Mouse (Mus musculus): Measurements from ENCODE around the gene Olfr106-ps.

Gene Olfr106-ps

DNA sequence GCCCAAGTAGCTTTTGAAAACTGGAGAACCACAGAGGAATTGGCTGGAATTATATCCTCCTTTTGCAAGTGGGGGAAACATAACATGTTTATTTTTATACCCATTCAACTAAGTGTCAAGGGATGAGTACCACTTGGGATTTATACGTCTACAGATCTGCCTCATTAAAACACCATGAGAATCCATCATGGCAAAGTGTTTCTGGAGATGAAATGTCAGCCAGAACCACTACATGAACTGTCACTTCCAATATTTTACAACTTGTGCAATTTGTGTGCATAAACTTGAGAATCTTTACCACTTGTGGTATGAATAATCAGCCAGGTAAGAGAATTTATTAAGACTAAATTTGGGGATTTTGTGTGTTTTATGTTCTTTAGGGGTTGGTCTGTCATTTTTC is at the start of gene Olfr106-ps:
Olfr106-ps (plus strand) TSS at position 301 of the 400 bp plus-strand sequence.
- no peak for DNase-seq

DNA sequence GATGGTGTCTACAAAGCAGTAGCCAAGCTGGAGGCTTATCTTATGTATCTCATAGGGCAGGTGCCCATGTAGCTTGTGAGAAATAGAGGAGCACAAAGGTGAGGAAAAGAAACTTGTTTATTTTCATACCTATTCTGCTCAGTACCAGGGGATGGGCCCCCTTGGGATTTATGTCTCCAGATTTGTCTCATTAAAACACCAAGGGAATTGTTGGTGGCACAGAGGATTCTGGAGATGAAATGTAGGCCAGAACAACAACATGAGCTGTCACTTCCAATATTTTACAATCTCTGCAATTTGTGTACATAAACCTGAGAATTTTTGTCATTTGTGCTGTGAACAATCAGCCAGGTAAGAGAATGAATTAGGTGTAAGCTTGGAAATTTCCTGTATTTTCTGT is 30.9 kb upstream of the Olfr106-ps start, which contains the start of gene Olfr104-ps:
Olfr104-ps (plus strand) TSS at position 301 of the 400 bp plus-strand sequence.
- no peak for DNase-seq

DNA sequence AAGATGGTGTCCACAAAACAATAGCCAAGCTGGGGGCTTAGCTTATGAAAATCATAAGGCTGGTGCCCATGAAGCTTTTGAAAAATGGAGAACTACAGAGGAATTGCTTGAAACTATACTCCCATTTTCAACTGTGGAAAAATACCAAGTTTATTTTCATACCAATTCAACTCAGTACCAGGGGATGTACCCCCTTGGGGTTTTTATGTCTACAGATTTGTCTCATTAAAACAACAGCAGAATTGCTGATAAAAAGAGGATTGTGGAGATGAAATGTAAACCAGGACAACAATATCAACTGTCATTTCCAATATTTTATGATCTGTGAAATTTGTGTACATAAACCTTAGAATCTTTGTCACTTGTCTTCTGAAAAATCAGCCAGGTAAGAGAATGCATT is 11.5 kb upstream of the Olfr106-ps start, which contains the start of gene Olfr105-ps:
Olfr105-ps (plus strand) TSS at position 301 of the 400 bp plus-strand sequence.
- no peak for DNase-seq

DNA sequence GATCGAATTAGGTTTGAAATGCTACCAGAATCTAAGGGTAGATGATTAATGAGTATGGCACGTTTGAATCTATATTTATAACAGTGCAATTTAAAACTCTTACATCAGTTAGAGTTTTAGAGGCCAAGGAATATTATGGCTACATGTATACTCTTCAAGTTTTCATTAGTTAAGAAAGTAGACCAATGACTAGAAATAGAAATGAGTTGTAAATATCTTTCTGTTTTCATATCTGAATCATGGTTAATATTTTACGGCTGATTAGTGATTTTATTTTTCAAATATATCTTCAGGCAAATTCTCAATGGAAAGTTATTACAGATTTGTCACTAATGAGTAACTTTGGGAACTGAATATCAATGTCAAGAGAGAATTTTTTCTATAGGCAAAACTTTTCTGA is 8.7 kb downstream of the Olfr106-ps start, which contains the start of gene Olfr107:
Olfr107 (plus strand) TSS at position 301 of the 400 bp plus-strand sequence.
- DNase-seq = no peak

DNA sequence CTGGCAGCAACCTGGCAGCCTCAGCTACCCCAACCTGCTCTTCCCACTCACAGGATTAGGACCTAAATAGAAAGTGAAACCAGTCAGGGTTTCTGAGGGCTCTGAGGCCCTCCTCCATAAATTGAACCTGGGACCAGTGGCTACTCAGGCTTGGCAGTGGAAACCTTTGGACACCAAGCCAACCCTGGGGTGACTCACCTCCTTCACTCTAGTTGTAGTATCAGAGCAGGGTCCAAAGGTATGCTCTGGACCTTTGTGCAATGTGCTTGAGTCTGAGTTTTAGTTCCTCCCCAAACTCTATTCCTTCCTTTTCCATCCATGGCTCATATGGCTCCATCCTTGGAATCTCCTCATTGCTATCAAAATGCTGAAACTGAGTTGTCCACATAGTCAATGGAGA is 23.2 kb downstream of the Olfr106-ps start:
- no peak for DNase-seq

DNA sequence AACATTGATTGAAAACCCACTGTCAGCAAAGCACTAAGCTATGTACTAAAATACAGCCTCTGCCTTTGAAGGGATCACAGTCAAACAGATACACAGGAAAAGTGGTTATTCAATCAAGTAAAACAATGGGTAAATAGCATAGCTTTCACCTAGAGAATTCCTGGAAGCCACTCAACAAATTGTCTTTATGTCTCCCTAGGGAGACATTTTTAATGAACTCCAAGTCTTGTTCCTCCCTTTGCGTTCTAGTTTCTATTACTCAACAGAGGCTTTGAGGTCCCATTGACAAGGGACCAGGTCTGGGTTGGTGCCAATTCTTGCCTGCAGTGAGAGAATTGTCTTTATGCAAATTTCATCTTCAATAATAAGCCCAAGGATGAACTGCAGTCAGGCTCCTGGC is 55.0 kb downstream of the Olfr106-ps start, which contains the start of gene Olfr108:
Olfr108 (plus strand) TSS at position 301 of the 400 bp plus-strand sequence.
- no peak for DNase-seq

Measured in kidney, postnatal 36 days (tissue).